Comparison of ENCODE assay signal across 9 mouse cellular contexts in genomic region chr4:122985110-122985509, GRCm38 (mm10). TPM values are rescaled to one million over a fixed set of nuclear protein-coding genes. Genes with fewer than 3 reads are reported as not detected.
DNase-seq lines count a peak whose midpoint lies in the region; ATAC-seq and TF ChIP-seq lines count a peak whose summit lies in the region.
"Had no signal": no experiment of that assay in that cellular context is flagged by ENCODE, and none has a peak within 500 bp of the region (broad histone marks: within the 10 kb centered on the region; RNA-seq: fewer than 3 reads in every experiment).

No protein-coding gene starts in this region.

- peak; percentile 25 to 42 for DNase-seq in cerebellum, adult 18-20 months
- no peak for DNase-seq in cerebellum, adult 8-10 months
- DNase-seq in adipocyte (ENCODE audit: low spot score), result peak; percentile 83
- DNase-seq in forebrain, postnatal 0 days, result peak; percentile 87
- DNase-seq in left cerebral cortex, adult 2 months (ENCODE audit: extremely low spot score in 1 of 2, low spot score in 2 of 2), result peak; percentile 58 to 70
- peak; percentile 13 to 35 for DNase-seq in spleen, adult 18-20 months

- H3K27me3 ChIP-seq in forebrain, postnatal 0 days (ENCODE audit: insufficient read depth, low read length), result peaks cover 9% of the 10 kb centered on the region

- intact Hi-C loops in left cerebral cortex, adult 2 months (cut with DNase I), result loop anchor here (1.0 to 5.0 kb wide), 4 partner anchors 40 to 176 kb away; no protein-coding TSS in a partner anchor

- WGBS in forebrain, postnatal 0 days, result 29% methylated on average over 8 of the region's 8 CpGs

- H3K4me3 ChIP-seq in forebrain, postnatal 0 days (ENCODE audit: low read depth, low read length), result no peak overlapping the region
- H3K4me3 ChIP-seq in left cerebral cortex, adult 2 months, result no peak overlapping the region
- H3K4me3 ChIP-seq: megakaryocyte, embryonic 14.5 days had no signal

- H3K27ac ChIP-seq in forebrain, postnatal 0 days (ENCODE audit: low read depth, low read length), result no peak overlapping the region
- no peak overlapping the region for H3K27ac ChIP-seq in left cerebral cortex, adult 2 months

- H3K9ac ChIP-seq in forebrain, postnatal 0 days, result no peak overlapping the region

- TF ChIP-seq CTCF in forebrain, postnatal 0 days (IDR thresholded peaks at IDR 0.05; ENCODE audit: low read depth), result peak; percentile 96
- TF ChIP-seq CTCF in left cerebral cortex, adult 2 months (IDR thresholded peaks at IDR 0.05), result peak; percentile 85

- no peak overlapping the region for H3K4me2 ChIP-seq in forebrain, postnatal 0 days (ENCODE audit: low read depth)

- ATAC-seq in forebrain, postnatal 0 days, result peak; percentile 96
- peak; percentile 88 for ATAC-seq in inflammation-experienced regulatory T-cells, adult 6 months
- peak; percentile 92 for ATAC-seq in megakaryocyte progenitor cell, adult 5-6 weeks (replicated peaks; ENCODE audit: poor library complexity)

- H3K4me1 ChIP-seq in forebrain, postnatal 0 days (ENCODE audit: insufficient read depth), result no peaks in the 10 kb centered on the region

- no peaks in the 10 kb centered on the region for H3K36me3 ChIP-seq in forebrain, postnatal 0 days (ENCODE audit: insufficient read depth)

- no peaks in the 10 kb centered on the region for H3K9me3 ChIP-seq in forebrain, postnatal 0 days (ENCODE audit: low read length)
- H3K9me3 ChIP-seq: megakaryocyte, embryonic 14.5 days had no signal

RNA-seq across cellular contexts. Expression of gene Mycl, which starts 10.3 kb away (rescaled TPM):
- total RNA-seq in forebrain, postnatal 0 days (2014; rRNA removed), result 106 and 113 TPM in 2 replicates
- 65.9 and 67.6 TPM in 2 replicates for polyA plus RNA-seq in forebrain, postnatal 0 days (2015; fragmentation: Nextera tagmentation; extraction: Ambion mirVana)
- not detected for polyA plus RNA-seq in inflammation-experienced regulatory T-cells, adult 6 months (2017; shearing (Covaris generic))
- 10 to 100 TPM; 11.3 to 12.0 TPM for total RNA-seq in left cerebral cortex, adult 2 months (2021)
- 0.12 and 0.54 TPM in 2 replicates for total RNA-seq in megakaryocyte progenitor cell, adult 5-6 weeks (2015)
- total RNA-seq in megakaryocyte progenitor cell, adult 5-6 weeks (2017), result 0.54 and 2.0 TPM in 2 replicates

RNA-seq across cellular contexts. Expression of gene Mfsd2a, which starts 24.1 kb away (rescaled TPM):
- 34.7 and 40.7 TPM in 2 replicates for total RNA-seq in forebrain, postnatal 0 days (2014; rRNA removed)
- 30.6 and 33.4 TPM in 2 replicates for polyA plus RNA-seq in forebrain, postnatal 0 days (2015; fragmentation: Nextera tagmentation; extraction: Ambion mirVana)
- polyA plus RNA-seq in inflammation-experienced regulatory T-cells, adult 6 months (2017; shearing (Covaris generic)), result 1 to 10 TPM in 2 of 3 experiments, under 1 TPM in 1; 0.68 to 1.5 (median 1.3) TPM
- 10 to 100 TPM; 35.0 to 39.8 TPM for total RNA-seq in left cerebral cortex, adult 2 months (2021)
- total RNA-seq in megakaryocyte progenitor cell, adult 5-6 weeks (2015), result 0.10 and 0.22 TPM in 2 replicates
- 0.20 TPM in 1 of 2 replicates, not detected in the other for total RNA-seq in megakaryocyte progenitor cell, adult 5-6 weeks (2017)

RNA-seq across cellular contexts. Expression of gene Trit1, which starts 31.3 kb away (rescaled TPM):
- total RNA-seq in forebrain, postnatal 0 days (2014; rRNA removed), result 22.8 and 23.7 TPM in 2 replicates
- polyA plus RNA-seq in forebrain, postnatal 0 days (2015; fragmentation: Nextera tagmentation; extraction: Ambion mirVana), result 20.4 and 22.1 TPM in 2 replicates
- 10 to 100 TPM; 10.7 to 20.6 (median 19.9) TPM for polyA plus RNA-seq in inflammation-experienced regulatory T-cells, adult 6 months (2017; shearing (Covaris generic))
- 10 to 100 TPM; 17.9 to 21.8 TPM for total RNA-seq in left cerebral cortex, adult 2 months (2021)
- 11.3 and 14.5 TPM in 2 replicates for total RNA-seq in megakaryocyte progenitor cell, adult 5-6 weeks (2015)
- 19.3 and 26.1 TPM in 2 replicates for total RNA-seq in megakaryocyte progenitor cell, adult 5-6 weeks (2017)

Comparison
In these comparisons a context has a peak if more than half of its experiments do, and no peak if none do; other contexts are left out.
1. RNA of gene Mycl, which starts 10.3 kb away (total RNA-seq): 106 to 113 TPM in forebrain, postnatal 0 days and 11.3 to 12.0 TPM in left cerebral cortex, adult 2 months; 0.12 to 2.0 TPM in megakaryocyte progenitor cell, adult 5-6 weeks; every median in the first group is over 4 times any median in the second.
2. RNA of gene Mfsd2a, which starts 24.1 kb away (total RNA-seq): 34.7 to 40.7 TPM in forebrain, postnatal 0 days and 35.0 to 39.8 TPM in left cerebral cortex, adult 2 months; 0.10 to 0.22 TPM in megakaryocyte progenitor cell, adult 5-6 weeks; every median in the first group is over 10 times any median in the second.
3. Peak in every context shown above with its lines, with median percentiles within 50 percentile points of each other: ATAC-seq.